Mouse (Mus musculus) kidney, postnatal 36 days (tissue): ENCODE results near the gene Tmem186.
A peak's percentile ranks its signal among the peaks of the same experiment; 100 is the strongest.

Source experiments
- DNase-seq, 2 experiments: peaks; one replicate each; pipeline ENCODE4 v3.0.0; 2021 to 2022; ENCODE audit warnings: mixed read lengths in 2 of 2

Tmem186 gene

GRCm38 (mm10) chr16:8637217-8638051, at the start of gene Tmem186, which contains the start of gene Pmm2:
Tmem186 (minus strand) TSS chr16:8637712.
Pmm2 (plus strand) TSS chr16:8637674.
- DNase-seq, result peak; percentile 89 to 93

GRCm38 (mm10) chr16:8686871-8687535, 49.5 kb upstream of the Tmem186 start:
- no peak for DNase-seq

- peak; percentile 72 to 85 for DNase-seq
These were observed 48.8 kb upstream of the Tmem186 start for GRCm38 (mm10) chr16:8686121-8686870.

GRCm38 (mm10) chr16:8685087-8685486, 47.6 kb upstream of the Tmem186 start:
- DNase-seq, result peak in 1 of 2 experiments; percentile 43

- no peak for DNase-seq
These were observed 43.0 kb upstream of the Tmem186 start, which contains the start of gene Gm5767 for GRCm38 (mm10) chr16:8680470-8680869. Gm5767 (plus strand) TSS chr16:8680770.

GRCm38 (mm10) chr16:8679780-8680179, 42.3 kb upstream of the Tmem186 start:
- no peak for DNase-seq

GRCm38 (mm10) chr16:8678676-8679075, 41.2 kb upstream of the Tmem186 start:
- no peak for DNase-seq

GRCm38 (mm10) chr16:8678035-8678434, 40.5 kb upstream of the Tmem186 start:
- peak; percentile 49 to 68 for DNase-seq

- DNase-seq, result peak in 1 of 2 experiments; percentile 70
These were observed 39.3 kb upstream of the Tmem186 start for GRCm38 (mm10) chr16:8676800-8677199.

GRCm38 (mm10) chr16:8676228-8676627, 38.7 kb upstream of the Tmem186 start:
- DNase-seq, result no peak

- no peak for DNase-seq
These were observed 38.0 kb upstream of the Tmem186 start for GRCm38 (mm10) chr16:8675559-8675958.

- peak; percentile 53 to 69 for DNase-seq
These were observed 36.7 kb upstream of the Tmem186 start for GRCm38 (mm10) chr16:8674165-8674564.

- DNase-seq, result no peak
These were observed 35.8 kb upstream of the Tmem186 start for GRCm38 (mm10) chr16:8673343-8673742.

- peak in 1 of 2 experiments; percentile 43 for DNase-seq
These were observed 35.3 kb upstream of the Tmem186 start for GRCm38 (mm10) chr16:8672811-8673210.

- DNase-seq, result no peak
These were observed 34.8 kb upstream of the Tmem186 start for GRCm38 (mm10) chr16:8672350-8672687.

- peak; percentile 97 to 98 for DNase-seq
These were observed 34.2 kb upstream of the Tmem186 start, which contains the start of gene Carhsp1 for GRCm38 (mm10) chr16:8671551-8672349. Carhsp1 (minus strand) TSS chr16:8672155.

- no peak for DNase-seq
These were observed 32.8 kb upstream of the Tmem186 start for GRCm38 (mm10) chr16:8670041-8671035.

GRCm38 (mm10) chr16:8669432-8669831, 31.9 kb upstream of the Tmem186 start:
- peak in 1 of 2 experiments; percentile 43 for DNase-seq

- no peak for DNase-seq
These were observed 30.9 kb upstream of the Tmem186 start for GRCm38 (mm10) chr16:8668386-8668785.

- no peak for DNase-seq
These were observed 30.3 kb upstream of the Tmem186 start for GRCm38 (mm10) chr16:8667814-8668213.

- peak; percentile 41 to 54 for DNase-seq
These were observed 29.7 kb upstream of the Tmem186 start for GRCm38 (mm10) chr16:8667261-8667660.
